Mouse (Mus musculus) ES-E14 (cell line): ENCODE results near the gene Mrpl20. TPM values are rescaled to one million over a fixed set of nuclear protein-coding genes. Genes with fewer than 3 reads are reported as not detected.

Source experiments
- DNase-seq: peaks from one replicate; pipeline ENCODE4 v3.0.0-alpha.2; 2013; ENCODE audit warnings: low read depth, low spot score
- H3K27ac ChIP-seq: 2 replicates; pipeline ENCODE4 v1.5.1; 2012; ENCODE audit warnings: low read depth, mild to moderate bottlenecking, low read length, moderate library complexity, mixed read lengths; ENCODE audit not compliant: poor library complexity, insufficient read depth, severe bottlenecking
- H3K36me3 ChIP-seq: 2 replicates; pipeline ENCODE4 v1.6.1; 2012; ENCODE audit warnings: mild to moderate bottlenecking, low read length, moderate library complexity, mixed read lengths; ENCODE audit not compliant: control insufficient read depth, poor library complexity, insufficient read depth, severe bottlenecking
- H3K4me1 ChIP-seq, 2 experiments: fragments of 150-350 bp in 1 of 2; sonication (generic) in 1 of 2; 2 replicates each; pipeline ENCODE4 v1.6.1; 2012; ENCODE audit warnings: low read length in 2 of 2, mild to moderate bottlenecking in 1 of 2, mixed read lengths in 1 of 2; ENCODE audit not compliant: control insufficient read depth in 2 of 2, insufficient read depth in 2 of 2, poor library complexity in 1 of 2
- H3K4me3 ChIP-seq, 2 experiments: fragments of 150-350 bp in 1 of 2; sonication (generic) in 1 of 2; 2 replicates each; pipeline ENCODE4 v1.5.1; 2012; ENCODE audit warnings: low read length in 2 of 2, low read depth in 1 of 2, mild to moderate bottlenecking in 1 of 2, mixed read lengths in 1 of 2; ENCODE audit not compliant: insufficient read depth in 1 of 2, poor library complexity in 1 of 2, severe bottlenecking in 1 of 2
- H3K9ac ChIP-seq: 2 replicates; pipeline ENCODE4 v1.6.1; 2012; ENCODE audit warnings: low read depth, mild to moderate bottlenecking, low read length, mixed read lengths; ENCODE audit not compliant: poor library complexity, insufficient read depth, severe bottlenecking
- H3K9me3 ChIP-seq: fragments of 150-350 bp; sonication (generic); 2 replicates; pipeline ENCODE4 v1.6.1; 2012; ENCODE audit warnings: low read depth, mild to moderate bottlenecking, low read length; ENCODE audit not compliant: control insufficient read depth, insufficient read depth
- CHD2 ChIP-seq: IDR thresholded peaks from 2 replicates; pipeline ENCODE4 v1.6.1; 2014; ENCODE audit warnings: mild to moderate bottlenecking, low read depth, low read length, inconsistent platforms
- HCFC1 ChIP-seq: IDR thresholded peaks from 2 replicates; pipeline ENCODE4 v1.6.1; 2012; ENCODE audit warnings: low read length, inconsistent platforms, borderline replicate concordance; ENCODE audit not compliant: insufficient read depth
- MAFK ChIP-seq: IDR thresholded peaks from 2 replicates; pipeline ENCODE4 v1.6.1; 2014; ENCODE audit warnings: mild to moderate bottlenecking, low read depth, low read length, inconsistent platforms; ENCODE audit not compliant: insufficient read depth
- ZC3H11A ChIP-seq: IDR thresholded peaks from 2 replicates; pipeline ENCODE4 v1.6.1; 2012; ENCODE audit warnings: low read depth, mild to moderate bottlenecking, inconsistent platforms, low read length, borderline replicate concordance
- ZNF384 ChIP-seq: IDR thresholded peaks from 2 replicates; pipeline ENCODE4 v1.6.1; 2012; ENCODE audit warnings: low read depth, low read length, inconsistent platforms
- in situ Hi-C, 2 experiments: fragments of 600-800 bp; cut with MboI; formaldehyde crosslinking; loops; one replicate each; pipeline ENCODE4 v1.15.1; 2025; ENCODE audit warnings: low sequenced_read_pairs in 2 of 2, inconsistent platforms in 1 of 2; ENCODE audit not compliant: unreplicated experiment in 2 of 2
- total RNA-seq: library from RNA; depleted of rRNA; stranded (reverse); fragments of 300-350 nt; gene quantifications from 2 replicates; pipeline ENCODE4 v1.2.3, GENCODE M21; 2012; rRNA removed

The Mrpl20 gene
- total RNA-seq, 1 experiment: 157 TPM

DNA sequence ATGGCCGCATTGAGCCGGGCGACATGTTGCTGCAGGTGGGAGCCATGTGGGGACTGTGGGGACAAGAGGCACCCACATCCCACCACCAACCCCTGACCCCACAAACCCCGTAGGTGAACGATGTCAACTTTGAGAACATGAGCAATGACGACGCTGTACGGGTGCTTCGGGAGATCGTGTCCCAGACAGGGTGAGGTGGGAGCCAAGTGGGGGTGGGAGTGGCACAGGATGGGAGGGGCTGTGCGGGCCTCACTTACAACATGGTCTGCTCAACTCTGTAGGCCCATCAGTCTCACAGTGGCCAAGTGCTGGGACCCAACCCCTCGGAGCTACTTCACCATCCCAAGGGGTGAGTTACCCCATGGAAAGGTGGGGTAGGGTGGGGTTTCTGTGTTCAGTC, 52.3 kb downstream of the Mrpl20 start:
- TF ChIP-seq MAFK (no peak), ZNF384 (no peak), HCFC1 (no peak), CHD2 (no peak), ZC3H11A (no peak)
- in situ Hi-C loops: no loop called here
- no peak overlapping the region for H3K27ac ChIP-seq
- no peaks in the 10 kb centered on the region; a peak in 1 of 4 replicates for H3K4me1 ChIP-seq
- no peak overlapping the region for H3K4me3 ChIP-seq
- peaks cover 28% of the 10 kb centered on the region; the same call in 1 of the 2 replicates for H3K36me3 ChIP-seq
- no peak for DNase-seq
- H3K9ac ChIP-seq: no peak overlapping the region
- H3K9me3 ChIP-seq: no peaks in the 10 kb centered on the region

GRCm38 (mm10) chr4:155856071-155856470, 53.4 kb downstream of the Mrpl20 start:
- TF ChIP-seq ZNF384 (no peak), ZC3H11A (no peak), HCFC1 (no peak), MAFK (no peak), CHD2 (no peak)
- in situ Hi-C loops: no loop called here

GRCm38 (mm10) chr4:155856881-155857280, 54.2 kb downstream of the Mrpl20 start:
- peak overlapping the region; percentile 9; the same call in 1 of the 2 replicates for H3K27ac ChIP-seq
- no peaks in the 10 kb centered on the region for H3K9me3 ChIP-seq
- in situ Hi-C loops: no loop called here
- TF ChIP-seq ZNF384: no peak
- no peak for TF ChIP-seq MAFK
- no peak for TF ChIP-seq HCFC1
- no peak for TF ChIP-seq CHD2
- no peak for TF ChIP-seq ZC3H11A
- H3K4me1 ChIP-seq: no peaks in the 10 kb centered on the region; a peak in 1 of 4 replicates
- H3K4me3 ChIP-seq: no peak overlapping the region
- no peak overlapping the region for H3K9ac ChIP-seq
- peaks cover 35% of the 10 kb centered on the region; the same call in 1 of the 2 replicates for H3K36me3 ChIP-seq
- no peak for DNase-seq

More at GRCm38 (mm10) chr4:155856071-155856470, 53.4 kb downstream of the Mrpl20 start:
- Histone ChIP-seq H3K4me3 (no peak overlapping the region), H3K36me3 (peaks cover 35% of the 10 kb centered on the region; the same call in 1 of the 2 replicates), H3K9me3 (no peaks in the 10 kb centered on the region), H3K4me1 (no peaks in the 10 kb centered on the region; a peak in 1 of 4 replicates), H3K27ac (no peak overlapping the region), H3K9ac (no peak overlapping the region)
- no peak for DNase-seq

- no peak overlapping the region for H3K27ac ChIP-seq
- H3K9ac ChIP-seq: no peak overlapping the region
- H3K36me3 ChIP-seq: peaks cover 35% of the 10 kb centered on the region; the same call in 1 of the 2 replicates
- TF ChIP-seq ZNF384: no peak
- TF ChIP-seq HCFC1: 0 out of 2 replicates have a peak, but pooled peaks have one; percentile 34
- DNase-seq: no peak
- no peak overlapping the region for H3K4me3 ChIP-seq
- in situ Hi-C loops: no loop called here
- H3K4me1 ChIP-seq: no peaks in the 10 kb centered on the region; a peak in 1 of 4 replicates
- no peaks in the 10 kb centered on the region for H3K9me3 ChIP-seq
Measured at GRCm38 (mm10) chr4:155859318-155859717, 56.6 kb downstream of the Mrpl20 start.

Other genes with a start within 250 kb of the Mrpl20 start
- 73.5 and 88.5 TPM in 2 replicates for gene Nadk, start 240.5 kb upstream of the Mrpl20 start, total RNA-seq
- gene Slc35e2, start 201.5 kb upstream of the Mrpl20 start, total RNA-seq: 25.5 and 33.5 TPM in 2 replicates
- 45.7 and 50.1 TPM in 2 replicates for gene Cdk11b, start 178.0 kb upstream of the Mrpl20 start, total RNA-seq
- not detected in 2 replicates for gene Gm10563, start 157.5 kb upstream of the Mrpl20 start, total RNA-seq
- 12.1 and 19.0 TPM in 2 replicates for gene Mmp23, start 149.5 kb upstream of the Mrpl20 start, total RNA-seq
- gene Mib2, start 133.7 kb upstream of the Mrpl20 start, total RNA-seq: 55.3 and 100 TPM in 2 replicates
- gene Fndc10, start 108.5 kb upstream of the Mrpl20 start, total RNA-seq: 10.0 and 22.1 TPM in 2 replicates
- 125 and 129 TPM in 2 replicates for gene Ssu72, start 98.1 kb upstream of the Mrpl20 start, total RNA-seq
- gene Tmem240, start 68.1 kb upstream of the Mrpl20 start, total RNA-seq: 0.22 and 0.58 TPM in 2 replicates
- gene Atad3a, start 41.8 kb upstream of the Mrpl20 start, total RNA-seq: 169 and 267 TPM in 2 replicates
- 4.6 and 10.6 TPM in 2 replicates for gene Vwa1, start 28.2 kb upstream of the Mrpl20 start, total RNA-seq
- gene Tmem88b, start 17.0 kb upstream of the Mrpl20 start, total RNA-seq: 0.09 and 0.11 TPM in 2 replicates
- gene Ankrd65, start 12.4 kb upstream of the Mrpl20 start, total RNA-seq: 0.49 and 0.74 TPM in 2 replicates
- 103 and 171 TPM in 2 replicates for gene Ccnl2, start 9.6 kb downstream of the Mrpl20 start, total RNA-seq
- gene Aurkaip1, start 28.4 kb downstream of the Mrpl20 start, total RNA-seq: 156 and 162 TPM in 2 replicates
- 14.2 and 14.4 TPM in 2 replicates for gene Mxra8, start 36.8 kb downstream of the Mrpl20 start, total RNA-seq
- 49.8 and 88.0 TPM in 2 replicates for gene Dvl1, start 44.5 kb downstream of the Mrpl20 start, total RNA-seq
- 0.40 and 0.58 TPM in 2 replicates for gene Tas1r3, start 60.5 kb downstream of the Mrpl20 start, total RNA-seq
- gene Cptp, start 66.6 kb downstream of the Mrpl20 start, total RNA-seq: 9.7 and 10.1 TPM in 2 replicates
- 106 and 119 TPM in 2 replicates for gene Ints11, start 66.7 kb downstream of the Mrpl20 start, total RNA-seq
- 62.2 and 104 TPM in 2 replicates for gene Pusl1, start 88.9 kb downstream of the Mrpl20 start, total RNA-seq
- gene Acap3, start 88.9 kb downstream of the Mrpl20 start, total RNA-seq: 17.1 and 32.0 TPM in 2 replicates
- gene Ube2j2, start 141.0 kb downstream of the Mrpl20 start, total RNA-seq: 57.9 and 74.1 TPM in 2 replicates
- gene C1qtnf12, start 159.4 kb downstream of the Mrpl20 start, total RNA-seq: 6.4 and 10.3 TPM in 2 replicates
- 11.9 and 20.6 TPM in 2 replicates for gene B3galt6, start 189.8 kb downstream of the Mrpl20 start, total RNA-seq
- 176 and 257 TPM in 2 replicates for gene Sdf4, start 190.0 kb downstream of the Mrpl20 start, total RNA-seq
- 2.4 and 2.6 TPM in 2 replicates for gene Tnfrsf4, start 211.0 kb downstream of the Mrpl20 start, total RNA-seq
- gene Tnfrsf18, start 223.3 kb downstream of the Mrpl20 start, total RNA-seq: 0.62 and 1.1 TPM in 2 replicates